Mouse (Mus musculus): ENCODE measurements around the gene Sumo3. TPM values are rescaled to one million over a fixed set of nuclear protein-coding genes. Genes with fewer than 3 reads are reported as not detected.
A peak's percentile ranks its signal among the peaks of the same experiment; 100 is the strongest.

Gene Sumo3
- polyA plus RNA-seq (2012; rRNA removed): 293 and 338 TPM in 2 replicates

DNA sequence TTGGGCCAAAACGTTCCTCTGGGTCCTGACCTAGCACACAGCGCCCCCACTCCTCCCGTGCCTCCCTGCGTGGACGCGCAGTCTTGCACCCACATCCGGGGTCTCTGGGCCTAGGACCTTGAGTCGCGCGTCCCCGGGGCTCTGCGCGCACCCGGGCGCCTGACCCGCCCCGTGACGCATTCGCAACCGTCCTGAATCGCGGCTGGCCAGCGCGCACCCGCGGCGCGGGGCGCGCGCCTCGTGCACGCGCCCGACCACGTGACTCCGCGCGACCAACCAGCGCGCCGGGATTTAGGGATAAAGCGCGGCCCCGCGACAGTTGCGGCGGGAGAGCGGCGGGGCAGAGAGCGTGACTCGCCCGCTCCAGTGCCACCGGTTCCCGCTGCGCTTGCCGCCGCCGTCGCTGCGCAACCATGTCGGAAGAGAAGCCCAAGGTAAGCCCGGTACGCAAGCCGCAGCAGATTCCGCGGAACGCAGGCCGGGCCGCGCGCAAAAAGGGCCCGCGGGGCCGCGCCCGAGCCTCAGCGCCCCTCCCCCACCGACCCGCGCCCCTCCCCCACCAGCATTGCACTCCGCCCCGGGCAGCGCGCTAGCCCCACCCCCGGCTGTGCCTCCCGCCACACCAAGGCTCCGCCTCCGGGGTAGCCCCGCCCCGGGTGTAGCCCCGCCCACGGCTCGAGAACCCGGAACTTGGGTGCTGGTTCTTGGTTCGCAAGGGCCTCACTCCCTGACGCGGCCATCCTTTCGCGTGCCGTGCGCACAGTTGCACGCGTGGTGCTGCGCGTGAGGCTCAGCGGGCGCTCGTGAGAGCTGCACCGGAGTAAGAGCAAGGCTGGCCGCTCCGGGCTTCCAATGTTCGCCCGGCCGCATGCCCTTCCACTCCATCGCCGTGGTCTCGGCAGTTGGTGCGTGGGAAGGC lies at the start of gene Sumo3, which contains the start of gene Gm49325:
Gene Sumo3 (plus strand): TSS at position 190 of the 919 bp plus-strand sequence.
Gene Gm49325 (plus strand): TSS at position 290 of the 919 bp plus-strand sequence.
- peak; percentile 77 for DNase-seq (ENCODE audit: low read depth, low spot score)

DNA sequence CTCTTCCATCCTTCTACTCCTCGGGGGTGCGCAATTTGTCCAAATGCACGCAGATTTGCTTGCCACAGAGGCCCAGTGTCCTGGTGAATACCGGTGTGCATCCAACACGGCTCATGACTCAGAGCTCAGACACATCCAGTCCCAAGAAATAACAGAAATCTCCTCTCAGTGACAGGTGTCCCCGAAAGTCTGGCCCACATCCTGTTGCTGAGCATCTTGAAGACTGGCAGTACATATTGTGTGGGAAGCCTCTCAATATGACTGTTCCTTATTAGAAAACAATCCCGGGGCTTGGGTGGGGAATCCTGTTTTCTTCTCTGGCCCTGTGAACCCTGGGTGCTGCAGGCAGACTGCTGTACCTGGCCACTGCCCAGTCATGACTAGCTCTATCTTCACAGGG lies 49.3 kb upstream of the Sumo3 start:
- 87% methylated on average over 7 of the region's 7 CpGs for WGBS
- DNase-seq (ENCODE audit: low read depth, low spot score): no peak

More for the DNA sequence above, at the start of gene Sumo3, which contains the start of gene Gm49325:
- WGBS: under 1% methylated on average over 111 of the region's 119 CpGs

DNA sequence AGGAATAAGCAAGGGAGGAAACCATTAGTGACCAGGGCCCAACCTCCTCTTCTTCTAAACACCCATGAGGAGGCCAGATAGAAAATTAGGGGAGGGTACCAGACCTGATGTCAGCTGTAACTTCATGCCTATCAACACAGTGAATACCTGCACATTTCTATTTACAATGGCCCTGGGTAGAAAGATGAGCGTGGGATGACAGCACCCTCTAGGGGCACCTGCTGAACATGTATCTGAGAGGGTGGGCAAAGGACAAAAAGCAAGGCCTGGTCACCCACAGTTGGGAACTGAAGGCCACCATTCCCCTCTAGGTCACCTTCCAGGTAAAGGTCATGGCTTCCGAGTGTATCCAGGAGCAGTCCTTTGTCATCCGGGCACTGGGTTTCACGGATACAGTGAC lies 48.3 kb upstream of the Sumo3 start:
- 83% methylated on average over 4 of the region's 4 CpGs for WGBS
- no peak for DNase-seq (ENCODE audit: low read depth, low spot score)

DNA sequence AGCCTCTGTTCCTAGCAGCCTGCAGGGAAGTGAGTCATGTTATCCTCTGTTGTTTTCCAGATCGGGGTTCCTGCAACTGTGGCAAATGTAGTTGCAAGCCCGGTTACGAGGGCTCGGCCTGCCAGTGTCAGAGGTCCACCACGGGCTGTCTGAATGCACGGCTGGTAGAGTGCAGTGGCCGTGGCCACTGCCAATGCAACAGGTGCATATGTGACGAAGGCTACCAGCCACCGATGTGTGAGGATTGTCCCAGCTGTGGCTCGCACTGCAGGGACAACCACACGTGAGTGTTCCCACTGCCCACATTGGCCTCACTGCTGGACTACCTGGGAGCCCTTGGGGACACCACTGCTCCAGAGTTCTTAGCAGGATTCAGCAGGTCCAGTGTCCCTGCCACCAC lies 45.8 kb upstream of the Sumo3 start:
- 86% methylated on average over 11 of the region's 11 CpGs for WGBS
- DNase-seq (ENCODE audit: low read depth, low spot score): no peak

DNA sequence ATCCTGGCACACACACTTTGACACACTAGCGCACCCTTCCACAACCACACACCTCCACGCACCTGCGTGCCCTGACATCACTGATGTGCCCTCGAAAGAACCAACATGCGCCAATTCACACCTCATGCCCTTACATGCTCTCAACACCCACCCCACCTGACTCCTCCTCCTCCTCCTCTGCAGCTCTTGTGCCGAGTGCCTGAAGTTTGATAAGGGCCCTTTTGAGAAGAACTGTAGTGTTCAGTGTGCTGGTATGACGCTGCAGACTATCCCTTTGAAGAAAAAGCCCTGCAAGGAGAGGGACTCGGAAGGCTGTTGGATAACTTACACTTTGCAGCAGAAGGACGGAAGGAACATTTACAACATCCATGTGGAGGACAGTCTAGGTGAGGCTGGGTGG lies 45.1 kb upstream of the Sumo3 start:
- DNase-seq (ENCODE audit: low read depth, low spot score): no peak
- 84% methylated on average over 9 of the region's 9 CpGs for WGBS

DNA sequence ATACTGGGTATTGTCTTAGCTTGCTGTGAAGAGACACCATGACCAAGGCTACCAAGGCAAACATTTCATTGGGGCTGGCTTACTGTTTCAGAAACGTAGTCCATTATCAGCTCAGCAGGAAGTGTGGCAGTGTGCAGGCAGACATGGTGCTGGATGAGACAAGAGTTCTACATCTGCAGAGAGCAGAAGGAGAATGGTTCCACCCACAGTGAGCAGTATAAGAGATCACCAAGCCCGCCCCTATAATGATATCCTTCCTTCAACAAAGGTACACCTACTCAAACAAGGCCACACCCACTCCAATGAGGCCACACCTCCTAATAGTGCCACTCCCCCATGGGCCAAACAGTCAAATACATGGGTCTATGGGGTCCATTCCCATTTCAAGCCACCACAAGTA lies 44.4 kb upstream of the Sumo3 start:
- no peak for DNase-seq (ENCODE audit: low read depth, low spot score)
- 62% methylated on average over 2 of the region's 2 CpGs for WGBS

DNA sequence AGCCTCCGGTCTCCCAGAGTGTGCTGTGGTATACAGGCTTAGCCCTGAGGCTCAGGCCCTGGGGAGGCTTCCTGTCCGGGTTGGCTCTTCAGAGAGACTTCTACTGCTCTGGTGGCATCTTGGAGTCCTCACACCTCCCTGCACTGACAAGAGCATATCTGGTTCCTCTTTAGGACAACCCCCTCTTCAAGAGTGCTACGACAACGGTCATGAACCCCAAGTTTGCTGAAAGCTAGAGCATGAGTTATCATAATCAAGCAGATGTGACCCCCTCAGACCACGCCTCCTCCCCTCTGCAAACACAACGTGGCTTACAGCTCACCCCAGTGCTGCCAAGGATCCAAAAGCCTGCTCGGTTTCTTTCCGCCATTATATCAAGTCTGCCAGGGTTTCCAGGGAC lies 40.9 kb upstream of the Sumo3 start:
- DNase-seq (ENCODE audit: low read depth, low spot score): no peak
- WGBS: 82% methylated on average over 8 of the region's 8 CpGs

DNA sequence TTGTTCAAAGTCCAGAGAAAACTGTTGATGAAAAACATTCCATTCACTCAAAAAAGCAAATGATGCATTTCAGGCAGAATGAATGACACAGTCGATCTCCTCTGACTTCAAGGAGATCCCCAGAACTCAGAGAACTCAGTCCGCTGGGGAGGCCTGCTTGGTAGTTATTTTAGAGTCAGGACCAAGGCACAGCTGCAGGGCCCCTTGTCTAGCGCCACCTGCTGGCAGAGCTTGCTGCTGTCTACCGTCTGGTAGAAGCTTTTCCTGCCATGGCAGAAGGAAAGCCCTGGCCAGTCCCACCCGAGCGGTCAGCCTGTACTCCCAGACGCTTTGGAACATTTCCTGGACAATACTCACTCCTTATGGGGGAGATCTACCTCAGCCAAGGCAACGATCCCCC lies 39.2 kb upstream of the Sumo3 start:
- WGBS: 22% methylated on average over 8 of the region's 8 CpGs
- no peak for DNase-seq (ENCODE audit: low read depth, low spot score)

DNA sequence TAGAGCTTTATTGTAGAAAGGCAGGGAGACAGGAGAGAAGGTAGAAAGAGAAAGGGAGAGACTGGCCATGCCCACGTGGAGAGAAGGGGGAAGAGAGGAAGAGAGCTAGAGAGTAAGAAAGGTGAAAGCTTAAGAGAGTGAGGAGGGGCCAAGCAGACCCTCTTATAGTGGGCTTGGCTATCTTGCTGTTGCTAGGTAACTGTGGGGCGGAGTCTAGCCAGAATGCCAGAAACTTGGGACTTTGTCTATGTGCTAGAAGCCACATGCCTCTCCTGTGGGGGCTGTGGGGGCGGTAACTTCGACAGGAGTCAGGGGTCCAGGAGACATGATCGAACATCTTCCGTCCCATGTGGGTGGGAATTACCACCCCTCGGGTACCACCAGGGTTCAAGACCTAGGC lies 36.4 kb upstream of the Sumo3 start:
- WGBS: 29% methylated on average over 7 of the region's 7 CpGs
- DNase-seq (ENCODE audit: low read depth, low spot score): no peak

DNA sequence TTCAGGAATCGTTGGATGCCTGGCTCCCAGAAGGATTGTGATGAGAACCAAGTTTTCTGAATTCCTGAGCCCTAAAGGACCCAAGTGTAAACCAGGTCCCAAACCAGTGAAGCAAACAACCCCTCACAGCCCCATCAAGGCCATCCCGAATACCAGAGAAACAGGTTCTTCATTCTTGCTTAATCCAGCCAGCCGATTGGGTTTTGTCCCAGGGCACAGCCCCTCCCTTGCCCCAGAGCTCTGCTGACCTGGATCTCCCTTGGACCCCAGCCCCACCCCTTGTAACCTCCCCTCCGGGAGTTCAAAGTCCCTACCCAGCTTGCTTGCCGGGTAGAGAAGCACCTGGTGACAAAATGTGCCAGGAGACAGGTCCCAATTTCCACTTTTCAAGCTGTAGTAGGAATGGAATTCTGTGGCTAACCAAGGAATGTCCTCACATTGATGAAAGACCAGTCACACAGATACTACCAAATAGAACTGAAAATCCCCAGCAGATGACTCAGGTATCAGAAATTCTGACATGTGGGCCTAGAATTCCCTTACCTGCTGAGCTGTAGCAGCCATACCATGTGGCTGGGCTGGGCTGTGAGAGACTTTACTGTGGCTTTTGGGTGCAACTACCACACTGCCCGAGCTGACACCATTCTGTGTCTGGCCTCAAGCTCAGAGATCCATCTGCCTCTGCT lies 35.8 kb upstream of the Sumo3 start:
- DNase-seq (ENCODE audit: low read depth, low spot score): no peak
- 20% methylated on average over 6 of the region's 6 CpGs for WGBS

DNA sequence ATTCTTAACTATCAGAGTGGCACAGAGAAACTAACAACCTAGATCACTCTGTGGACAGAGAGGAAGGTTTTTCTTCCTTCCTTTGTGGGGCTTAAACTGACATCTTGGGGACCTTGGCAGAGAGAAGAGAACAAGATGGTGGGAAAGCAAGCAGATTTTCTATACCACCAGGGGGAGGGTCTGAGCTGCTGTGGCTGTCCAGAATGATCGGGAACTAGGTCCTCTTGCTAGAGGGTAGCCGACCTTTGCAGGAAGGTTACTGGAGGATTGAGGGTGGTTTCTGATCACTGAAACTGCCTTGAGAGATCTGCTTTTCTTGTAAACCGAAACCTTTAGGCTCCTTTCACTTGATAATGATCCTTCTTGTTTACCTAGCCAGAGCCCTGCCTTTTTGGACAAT lies 33.7 kb upstream of the Sumo3 start:
- 6% methylated on average over 3 of the region's 3 CpGs for WGBS
- DNase-seq (ENCODE audit: low read depth, low spot score): no peak

DNA sequence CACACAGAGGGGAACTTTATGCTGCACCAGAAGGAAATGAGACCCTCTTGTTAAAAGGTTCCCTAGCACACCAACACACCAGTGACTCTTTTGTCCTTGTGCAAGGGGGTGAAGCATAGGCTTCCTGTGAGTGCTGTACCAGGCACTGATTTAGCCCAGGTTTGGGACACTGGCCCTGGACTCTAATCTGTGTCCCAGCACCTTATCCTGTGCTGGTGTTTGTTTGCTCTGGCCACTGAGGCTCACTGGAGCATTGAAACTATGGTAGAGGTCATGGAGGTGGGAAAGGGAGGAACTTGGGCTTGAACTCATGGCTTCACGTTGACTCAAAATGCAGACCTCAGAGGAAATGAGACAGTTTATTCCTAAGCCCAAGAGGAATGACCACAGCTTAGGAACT lies 32.7 kb upstream of the Sumo3 start:
- 58% methylated on average over 1 of the region's 1 CpGs for WGBS
- DNase-seq (ENCODE audit: low read depth, low spot score): no peak

DNA sequence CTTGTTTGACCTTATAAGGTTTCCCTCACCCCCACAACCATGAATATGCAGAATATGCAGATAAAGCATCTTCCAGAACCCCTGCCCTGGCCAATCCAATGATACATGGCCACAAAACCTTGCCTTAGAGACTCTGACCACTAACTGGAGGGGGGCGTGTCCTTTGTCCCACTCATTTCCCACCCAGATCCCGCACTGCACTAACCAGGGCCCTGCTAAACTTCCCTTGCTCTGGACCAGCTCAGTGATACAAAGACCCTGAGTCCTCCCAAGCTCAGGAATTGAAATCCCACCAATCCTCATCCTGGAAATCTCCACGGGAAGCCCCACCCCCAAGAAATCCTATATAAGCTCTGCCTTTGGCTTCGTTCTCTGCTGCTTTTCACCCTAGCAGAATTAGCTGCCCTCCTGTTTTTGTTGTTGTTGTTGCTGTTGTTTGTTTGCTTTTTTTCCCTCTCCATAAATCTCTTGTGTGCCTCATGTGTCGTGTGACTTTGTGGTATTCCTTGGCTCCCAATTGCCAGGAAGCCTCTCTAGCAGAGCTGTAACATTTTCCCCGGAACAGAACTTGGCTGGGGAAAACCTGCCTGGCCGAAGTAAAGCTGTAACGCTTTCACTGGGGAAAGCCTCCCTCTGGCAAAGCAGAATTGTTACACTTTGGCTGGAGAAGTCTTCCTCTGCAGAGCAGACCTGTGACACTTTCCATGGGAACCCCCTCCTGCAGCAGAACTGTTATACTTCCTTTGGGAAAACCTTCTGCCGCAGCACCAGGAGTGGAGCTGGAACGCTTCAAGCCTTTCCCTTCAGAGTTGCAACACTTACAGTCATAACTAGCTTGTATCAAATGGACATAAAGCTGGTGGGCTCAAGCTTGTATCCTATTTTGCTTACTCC lies 25.6 kb upstream of the Sumo3 start:
- 68% methylated on average over 10 of the region's 10 CpGs for WGBS

DNA sequence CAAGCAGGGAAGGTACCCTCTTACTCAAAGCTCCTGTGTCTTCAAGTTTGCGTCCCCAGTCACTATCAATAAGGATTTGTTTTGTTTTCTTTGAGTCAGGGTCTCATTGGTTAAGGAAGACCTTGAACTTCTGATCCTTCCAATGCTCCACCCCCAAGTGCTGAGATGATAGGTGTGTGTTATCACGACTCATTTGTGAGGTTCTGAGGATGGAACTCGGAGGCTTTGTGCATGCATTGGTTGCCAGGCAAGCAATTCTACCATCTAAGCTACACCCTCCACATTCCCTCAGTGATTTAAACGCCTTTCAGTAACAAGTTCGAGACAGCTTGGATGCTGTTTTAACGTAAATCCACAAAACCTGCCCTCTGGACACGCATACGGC lies 24.9 kb upstream of the Sumo3 start:
- WGBS: 5% methylated on average over 8 of the region's 8 CpGs

More for the DNA sequence above, 25.6 kb upstream of the Sumo3 start:
- no peak for DNase-seq (ENCODE audit: low read depth, low spot score)

DNA sequence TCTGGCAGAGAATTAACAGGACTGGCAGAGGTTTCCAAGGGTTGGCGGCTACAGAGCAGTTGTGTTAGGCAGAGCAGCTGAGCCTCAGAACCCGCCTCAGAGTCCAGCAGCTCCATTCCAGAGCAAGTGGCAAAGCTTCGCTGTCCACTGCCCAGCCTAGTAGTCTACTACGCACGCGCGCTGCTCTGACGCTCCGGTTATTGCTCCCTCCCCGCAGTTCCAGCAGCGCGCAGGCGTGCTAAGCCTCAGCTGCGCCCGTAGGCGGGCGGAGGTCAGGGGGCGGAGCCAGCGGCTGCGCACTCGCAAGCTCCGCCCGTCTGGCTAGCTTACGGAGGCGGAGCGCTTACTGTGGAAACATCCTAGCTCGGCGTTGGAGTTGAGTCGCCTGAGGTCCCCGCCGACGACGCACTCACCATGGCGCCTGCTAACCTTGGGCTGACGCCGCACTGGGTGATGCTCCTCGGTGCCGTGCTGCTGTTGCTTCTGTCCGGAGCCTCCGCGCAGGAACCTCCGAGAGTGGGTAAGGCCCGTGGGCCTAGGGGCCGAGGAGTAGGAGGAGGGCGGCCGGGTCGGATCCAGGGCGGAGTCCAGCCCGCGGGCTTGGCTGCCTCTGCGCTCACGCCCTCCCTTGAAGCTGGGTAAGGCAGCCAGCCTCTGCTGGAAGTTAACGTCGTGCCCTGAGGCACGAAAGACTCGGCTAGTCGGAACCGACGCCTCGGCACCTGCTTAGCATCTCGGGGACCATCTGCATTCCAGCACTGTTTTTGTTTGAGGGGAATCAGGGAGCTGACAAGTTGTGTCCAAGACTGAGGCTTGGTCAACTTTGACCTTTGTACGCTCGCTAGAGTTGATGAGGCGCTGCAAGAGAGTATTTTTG lies 24.3 kb upstream of the Sumo3 start, which contains the start of gene Pttg1ip:
Gene Pttg1ip (plus strand): TSS at position 313 of the 877 bp plus-strand sequence.
- DNase-seq (ENCODE audit: low read depth, low spot score): peak; percentile 87
- WGBS: under 1% methylated on average over 64 of the region's 64 CpGs

More for the DNA sequence above, 24.9 kb upstream of the Sumo3 start:
- DNase-seq (ENCODE audit: low read depth, low spot score): no peak

DNA sequence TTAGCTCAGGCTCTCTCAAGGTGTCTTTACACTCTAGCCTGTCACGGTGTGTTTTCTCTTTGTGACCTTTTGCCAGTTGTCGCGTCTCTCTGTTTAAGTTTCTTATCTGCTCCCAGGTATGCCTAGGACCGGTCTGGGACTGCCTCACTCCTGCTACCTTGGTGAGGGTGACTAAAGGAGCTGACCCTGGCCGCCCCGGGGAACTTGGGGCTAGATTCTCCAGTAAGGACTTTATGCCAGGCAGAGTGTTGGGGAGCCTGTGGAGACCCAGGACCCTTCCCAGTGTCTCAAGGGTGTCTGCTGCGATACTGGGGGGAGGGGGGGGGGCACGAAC lies 23.6 kb upstream of the Sumo3 start:
- no peak for DNase-seq (ENCODE audit: low read depth, low spot score)
- WGBS: 2% methylated on average over 8 of the region's 8 CpGs

DNA sequence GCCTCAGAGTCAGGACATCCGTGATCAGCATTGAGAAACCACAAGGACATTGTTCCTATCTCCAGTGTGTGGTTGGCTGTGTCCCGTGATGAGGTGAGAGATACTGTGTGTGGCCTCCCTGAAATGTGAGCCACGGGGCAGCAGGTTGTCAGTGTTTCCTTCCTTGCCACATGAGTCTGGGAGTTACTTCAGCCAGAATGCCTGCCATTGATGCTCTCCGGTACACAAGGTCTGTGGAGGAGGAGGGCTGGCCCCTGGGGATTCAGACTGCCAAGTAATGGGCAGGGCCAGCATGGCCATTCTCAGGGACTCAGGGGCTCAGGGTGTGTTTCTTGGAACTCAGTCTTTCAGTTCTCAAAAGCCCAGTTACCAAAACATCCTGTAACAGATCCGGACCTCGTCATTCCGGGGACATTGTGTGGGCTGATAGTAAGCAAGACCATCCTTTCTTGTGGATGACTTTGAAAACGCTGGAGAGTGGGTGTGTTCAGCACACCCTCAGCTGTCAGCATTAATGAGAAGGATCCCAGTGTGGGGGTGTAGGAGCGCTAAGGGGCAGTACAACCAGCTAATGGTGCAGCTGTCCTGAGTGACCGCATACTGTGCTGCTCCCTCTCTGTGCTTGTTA lies 22.0 kb upstream of the Sumo3 start:
- DNase-seq (ENCODE audit: low read depth, low spot score): no peak
- 48% methylated on average over 10 of the region's 10 CpGs for WGBS

DNA sequence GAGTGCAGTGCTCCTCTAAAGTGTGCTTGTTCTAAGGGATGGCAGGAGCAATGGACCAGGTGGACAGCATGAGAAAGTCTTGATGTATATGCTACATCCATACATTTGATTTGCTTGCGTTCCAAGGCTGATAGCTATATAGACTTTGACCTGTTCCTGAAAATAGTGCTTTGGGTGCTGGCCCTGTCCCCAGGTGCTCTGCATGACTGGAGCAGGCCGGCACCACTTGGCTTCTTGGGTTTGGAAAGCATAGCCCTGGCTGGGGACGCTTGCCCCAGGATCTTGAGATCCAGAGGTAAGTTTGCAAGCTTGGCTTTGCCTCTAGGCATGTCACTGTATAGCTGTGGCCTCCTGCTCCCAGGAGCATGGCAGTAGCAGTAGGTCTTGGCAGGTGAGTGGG lies 19.3 kb upstream of the Sumo3 start:
- DNase-seq (ENCODE audit: low read depth, low spot score): no peak
- 34% methylated on average over 3 of the region's 3 CpGs for WGBS
